Mouse (Mus musculus): ENCODE measurements around the gene Psmb2.

GRCm38 (mm10) chr4:126637446-126637845, 40.0 kb upstream of the Psmb2 start:
- TF ChIP-seq POLR2A (IDR thresholded peaks at IDR 0.05; ENCODE audit: low read depth, low read length) (no peak), EP300 (IDR thresholded peaks at IDR 0.05; ENCODE audit: low read length) (no peak), CTCF (conservative IDR thresholded peaks at IDR 0.05 in 1 of 2, IDR thresholded peaks at IDR 0.05 in 1 of 2; ENCODE audit: low read depth in 2 of 2, low read length in 2 of 2) (no peak), JUND (conservative IDR thresholded peaks at IDR 0.05; ENCODE audit: low read depth, low read length) (no peak), UBTF (IDR thresholded peaks at IDR 0.05; ENCODE audit: low read depth, low read length) (no peak), ZNF384 (IDR thresholded peaks at IDR 0.05; ENCODE audit: low read depth, low read length) (no peak), TBP (conservative IDR thresholded peaks at IDR 0.05; ENCODE audit: low read depth, low read length) (no peak)
